Mouse (Mus musculus): ENCODE results near the gene Rab4b.
A peak's percentile ranks its signal among the peaks of the same experiment; 100 is the strongest.

Rab4b gene

DNA sequence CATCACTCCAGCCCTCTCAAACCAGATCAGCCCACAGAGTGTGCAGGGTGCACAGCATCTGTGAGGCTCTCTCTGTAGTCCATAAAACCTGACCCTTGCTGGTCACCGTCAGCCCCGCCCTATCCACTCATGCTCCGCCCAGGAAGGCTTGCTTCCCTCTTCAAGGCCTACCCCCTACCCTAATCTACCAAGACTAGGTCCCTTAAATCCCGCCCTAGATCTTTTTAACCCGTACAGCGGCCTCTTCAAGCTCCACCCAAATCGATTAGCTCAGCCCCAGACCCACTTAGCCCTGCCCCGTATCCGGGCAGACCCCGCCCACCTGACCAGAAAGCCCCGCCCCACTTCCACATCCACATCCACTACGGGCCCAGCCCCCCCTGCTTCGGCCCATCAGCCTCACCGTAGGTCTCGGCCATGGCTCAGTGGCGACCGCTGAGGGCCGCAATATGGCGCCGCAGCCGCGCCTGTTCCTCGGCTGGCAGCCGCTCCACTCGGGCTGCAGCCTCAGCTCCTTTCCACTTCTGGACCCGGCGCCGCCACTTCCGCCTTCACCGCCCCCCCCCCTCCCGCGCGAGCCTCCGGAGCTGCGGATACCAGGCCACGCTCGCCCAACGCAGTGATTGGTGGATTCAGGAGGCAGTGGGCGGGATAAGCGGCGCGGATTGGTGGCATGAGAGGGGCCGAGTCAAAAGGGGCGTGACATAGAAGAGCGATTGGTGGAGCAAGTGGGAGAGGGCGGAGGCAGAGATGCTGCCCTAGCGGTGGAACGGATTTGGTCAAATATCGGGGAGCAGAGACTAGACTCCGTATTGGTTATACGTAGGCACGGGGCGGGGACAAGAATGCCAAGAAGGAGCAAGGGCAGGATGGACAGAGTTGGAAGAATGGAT is at the start of gene Rab4b:
Gene Rab4b (minus strand): TSS at position 573 of the 893 bp plus-strand sequence.
- DNase-seq (ENCODE audit: low spot score): peak; percentile 95

DNA sequence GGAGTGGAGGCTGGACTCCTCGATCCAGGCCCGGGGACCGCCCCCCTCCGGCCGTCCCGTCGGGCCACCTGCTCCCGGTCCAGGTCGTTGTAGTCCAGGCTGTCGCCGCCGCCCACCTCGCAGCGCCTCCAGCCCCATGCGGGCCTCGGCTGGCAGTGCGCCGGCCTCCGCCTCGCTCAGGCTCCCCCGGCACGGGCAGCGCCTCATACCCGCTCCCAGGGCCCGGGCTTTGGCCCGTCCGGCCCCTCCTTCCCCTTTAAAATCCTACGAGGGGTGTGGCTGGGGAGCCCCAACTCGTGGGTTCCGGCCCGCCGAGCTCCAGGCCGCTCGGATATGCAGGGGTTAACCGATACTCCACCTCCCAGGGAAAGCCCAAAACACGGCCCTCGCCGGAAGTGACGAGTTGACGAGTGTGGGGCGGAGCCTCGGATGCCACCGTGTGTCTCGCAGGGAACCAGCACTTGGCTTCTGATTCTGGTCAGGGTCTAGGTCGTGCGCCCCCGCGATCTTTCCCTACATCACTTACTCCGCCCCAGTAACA is 49.7 kb upstream of the Rab4b start, which contains the start of gene Itpkc:
Gene Itpkc (minus strand): TSS at position 381 of the 541 bp plus-strand sequence.
- peak; percentile 75 for DNase-seq (ENCODE audit: low spot score)

DNA sequence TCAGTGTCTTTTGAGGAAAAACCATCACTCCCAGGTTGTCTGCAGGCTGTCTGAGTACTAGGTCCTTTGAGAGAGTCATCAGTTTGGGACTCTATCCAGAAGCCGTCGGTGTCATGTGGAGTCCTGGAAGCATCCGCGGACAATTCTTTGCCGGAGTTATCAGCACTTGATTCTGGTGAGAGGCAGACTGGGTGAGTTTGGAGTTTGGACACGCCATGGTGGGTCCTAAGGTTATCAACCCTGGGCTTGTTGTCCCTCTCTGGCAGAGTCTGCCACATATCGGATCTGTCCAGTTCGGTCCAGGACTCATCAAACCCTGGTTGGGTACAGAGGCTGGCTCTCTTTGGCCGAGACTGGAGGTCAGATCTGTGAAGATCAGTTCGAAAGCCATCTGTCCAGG is 49.0 kb upstream of the Rab4b start:
- DNase-seq (ENCODE audit: low spot score): no peak

DNA sequence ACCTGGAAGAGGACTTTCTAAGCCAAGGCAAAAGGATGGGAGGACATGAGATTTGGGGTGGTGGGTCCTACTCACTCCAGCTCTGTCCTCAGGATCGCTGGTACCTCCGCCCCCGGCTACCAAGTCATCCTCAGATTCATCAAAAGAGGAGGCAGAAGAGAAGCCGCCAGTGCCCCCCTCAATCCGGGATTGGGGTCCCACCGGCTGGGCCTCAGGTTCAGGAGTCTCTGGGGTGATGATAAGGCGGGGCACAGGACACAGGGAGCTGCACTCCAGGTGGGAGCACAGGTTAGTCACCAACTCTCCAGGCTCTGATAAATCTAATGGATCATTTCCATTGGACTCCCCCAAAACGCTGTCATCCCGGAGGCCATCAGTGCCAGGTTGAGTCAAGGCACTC is 48.6 kb upstream of the Rab4b start:
- DNase-seq (ENCODE audit: low spot score): no peak

DNA sequence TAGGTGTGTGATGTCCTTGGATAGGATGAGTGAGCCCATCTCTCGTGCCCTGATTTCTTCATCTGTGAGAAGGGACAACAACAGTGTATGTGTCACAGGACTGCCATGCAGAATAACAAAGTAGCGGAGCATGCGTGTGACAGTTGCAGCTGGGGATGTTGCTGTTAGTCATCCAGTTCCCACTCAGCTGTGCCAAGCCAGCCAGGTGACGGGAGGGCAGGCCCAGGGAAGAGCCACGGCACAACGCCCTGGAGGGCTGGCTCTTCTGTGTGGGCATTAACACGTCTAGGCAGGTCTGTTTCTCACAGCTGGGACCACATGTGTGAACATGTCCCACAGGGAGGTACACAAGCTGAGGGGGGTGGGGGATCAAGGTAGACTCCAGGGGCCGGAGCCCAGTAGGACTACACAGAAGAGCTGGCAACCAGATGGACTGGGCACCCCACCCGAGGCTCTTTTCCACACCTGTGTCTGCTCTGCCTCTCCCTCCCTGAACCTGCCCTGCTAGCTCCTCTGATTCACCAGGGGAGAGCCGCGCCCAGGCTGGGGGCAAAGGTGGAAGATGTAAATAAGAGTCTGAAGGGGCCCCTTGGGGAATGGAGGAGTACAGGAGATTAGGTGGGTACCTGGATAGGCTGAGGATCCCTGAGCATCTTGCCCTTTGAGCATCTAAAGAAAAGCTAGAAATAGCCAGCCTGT is 46.3 kb upstream of the Rab4b start:
- DNase-seq (ENCODE audit: low spot score): no peak

DNA sequence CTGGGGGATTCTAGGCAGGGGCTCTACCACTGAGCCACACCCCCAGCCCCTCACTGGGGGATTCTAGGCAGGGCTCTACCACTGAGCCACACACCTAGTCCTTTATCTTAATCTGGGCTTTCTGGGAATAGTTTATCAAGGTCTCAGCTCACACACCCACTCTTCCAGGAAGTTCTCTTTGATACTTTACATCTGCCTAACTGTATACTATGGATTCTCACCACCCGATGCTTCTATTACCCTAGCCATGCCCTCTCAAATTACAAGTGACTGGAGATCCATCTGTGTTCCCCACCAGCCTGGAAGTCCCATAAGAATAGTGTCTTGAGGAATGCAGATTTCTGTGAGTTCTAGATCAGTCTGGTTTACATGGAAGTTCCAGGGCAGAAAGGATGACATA is 43.8 kb upstream of the Rab4b start:
- DNase-seq (ENCODE audit: low spot score): no peak

DNA sequence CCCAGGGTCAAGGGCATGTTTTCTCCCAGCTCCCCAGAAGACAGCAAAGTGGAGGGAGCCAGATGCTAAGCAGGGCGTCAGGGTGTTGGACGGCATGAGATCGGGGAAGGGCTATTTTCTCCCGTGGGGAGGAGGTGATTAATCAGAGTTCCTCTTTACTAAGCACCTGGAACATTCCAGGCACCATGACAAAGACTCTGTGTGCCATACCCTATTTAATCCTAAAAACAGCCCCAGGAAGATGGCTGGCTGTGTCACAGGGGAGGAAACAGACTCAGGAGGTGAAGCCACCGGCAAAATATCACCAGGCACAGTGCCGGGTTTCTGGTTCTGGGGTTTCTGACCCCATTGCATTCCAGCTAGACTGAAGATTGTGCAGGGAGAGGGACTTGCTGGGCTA is 43.2 kb upstream of the Rab4b start:
- DNase-seq (ENCODE audit: low spot score): no peak

DNA sequence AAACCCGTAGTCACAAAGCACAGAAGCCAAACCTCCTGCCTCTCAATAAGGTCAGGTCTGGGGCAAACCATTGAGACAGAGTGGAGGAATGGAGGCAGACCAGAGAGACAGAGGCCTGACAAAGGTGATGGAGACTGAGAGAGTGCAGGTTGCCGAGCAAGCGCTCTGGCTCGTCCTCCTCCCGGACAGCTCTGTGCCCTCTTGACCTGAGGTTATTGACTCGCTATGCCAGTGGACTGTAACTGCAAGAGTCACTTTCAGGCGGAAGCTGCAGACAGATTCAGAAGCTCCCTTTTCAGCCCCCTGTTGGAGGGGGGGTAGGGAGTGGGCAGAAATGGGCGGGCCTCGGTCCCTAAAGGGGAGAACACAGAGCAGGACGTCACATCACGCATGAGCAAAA is 41.2 kb upstream of the Rab4b start:
- DNase-seq (ENCODE audit: low spot score): no peak

DNA sequence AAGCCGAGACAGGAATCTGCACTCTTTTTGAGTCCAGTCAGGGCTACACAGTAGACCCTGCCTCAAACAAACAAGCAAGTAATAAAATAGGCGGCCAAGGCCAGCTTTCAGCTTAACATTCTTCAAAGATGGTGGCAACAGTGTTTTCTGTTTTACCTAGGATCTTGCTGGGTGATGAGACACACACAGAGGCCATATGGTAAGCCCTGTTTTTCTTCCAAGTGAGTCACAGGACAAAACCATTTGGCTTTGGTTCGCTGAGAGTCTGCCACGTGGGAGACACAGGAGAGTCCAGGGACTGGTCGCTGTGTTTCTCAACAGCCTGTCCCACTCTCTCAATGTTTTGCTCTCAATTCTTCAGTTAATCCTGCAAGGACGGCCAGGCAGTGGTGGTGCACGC is 39.9 kb upstream of the Rab4b start:
- no peak for DNase-seq (ENCODE audit: low spot score)

DNA sequence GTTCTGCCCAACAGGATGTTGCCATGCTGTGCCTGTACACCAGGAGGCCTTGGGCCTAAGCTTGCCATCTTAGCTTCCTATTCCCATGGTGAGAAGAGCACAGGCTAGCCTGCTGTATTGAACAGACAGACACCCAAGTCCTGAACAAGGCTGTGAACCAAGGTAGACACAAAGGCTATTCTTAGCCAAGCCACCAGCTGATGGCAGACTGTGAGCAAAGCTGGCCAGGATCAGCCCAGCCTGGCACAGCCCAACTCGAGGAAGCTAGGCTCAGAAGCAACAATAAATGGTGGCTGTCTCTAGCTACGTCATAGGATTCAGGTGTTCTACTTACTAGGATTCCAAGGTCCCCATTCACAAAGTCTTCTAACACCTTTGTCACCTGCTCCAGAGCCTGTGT is 33.9 kb upstream of the Rab4b start:
- DNase-seq (ENCODE audit: low spot score): no peak

DNA sequence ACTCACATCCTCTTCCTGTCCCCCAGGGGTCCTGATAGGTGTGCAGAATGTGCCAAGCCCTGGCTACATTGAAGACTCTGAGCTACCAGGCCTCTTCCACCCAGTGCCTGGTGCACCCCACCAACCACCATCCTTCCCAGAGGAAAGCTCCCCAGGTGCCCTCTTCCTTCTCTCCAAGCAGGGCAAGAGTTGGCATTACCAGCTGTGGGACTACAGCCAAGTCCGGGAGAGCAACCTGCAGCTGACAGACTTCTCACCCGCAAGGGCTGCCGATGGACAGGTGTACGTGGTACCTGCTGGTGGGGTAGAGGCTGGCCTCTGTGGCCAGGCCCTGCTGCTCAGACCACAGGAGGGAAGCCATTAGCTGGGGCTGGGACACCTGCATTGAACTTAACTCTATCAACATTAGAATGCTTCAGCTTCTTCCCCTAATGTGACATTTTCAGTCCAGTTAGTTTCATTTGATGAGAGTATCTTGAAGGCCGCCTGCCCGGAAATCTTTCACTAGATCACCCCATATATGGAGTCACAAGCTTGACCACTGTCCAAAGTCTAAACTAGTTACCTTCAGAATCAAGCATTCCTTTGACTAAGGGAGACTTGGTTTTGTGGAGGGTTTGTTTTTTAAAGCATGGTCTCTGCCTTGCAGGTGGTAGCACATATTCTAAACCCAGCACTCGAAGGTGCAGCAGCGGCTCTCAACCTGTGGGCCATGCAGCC is 25.2 kb upstream of the Rab4b start:
- DNase-seq (ENCODE audit: low spot score): no peak

DNA sequence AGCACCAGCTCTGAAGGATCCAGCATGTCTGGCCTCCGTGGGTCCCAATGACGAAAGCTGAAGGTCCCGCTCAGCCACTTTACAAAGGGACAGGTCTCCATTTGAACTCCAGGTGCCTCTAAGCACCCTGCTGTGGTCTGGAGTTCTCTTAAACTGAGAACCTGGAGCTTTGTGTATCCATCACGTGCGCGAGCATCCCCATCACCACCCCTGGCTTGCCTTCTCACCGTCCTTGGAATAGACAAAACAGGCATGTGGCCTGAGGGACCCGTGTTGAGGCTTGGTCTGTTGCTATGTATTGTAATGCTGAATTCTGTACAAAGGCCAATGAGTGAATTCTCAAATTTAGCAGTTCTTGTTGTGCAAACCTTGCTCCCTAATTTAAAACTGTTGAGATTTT is 20.1 kb upstream of the Rab4b start:
- no peak for DNase-seq (ENCODE audit: low spot score)

DNA sequence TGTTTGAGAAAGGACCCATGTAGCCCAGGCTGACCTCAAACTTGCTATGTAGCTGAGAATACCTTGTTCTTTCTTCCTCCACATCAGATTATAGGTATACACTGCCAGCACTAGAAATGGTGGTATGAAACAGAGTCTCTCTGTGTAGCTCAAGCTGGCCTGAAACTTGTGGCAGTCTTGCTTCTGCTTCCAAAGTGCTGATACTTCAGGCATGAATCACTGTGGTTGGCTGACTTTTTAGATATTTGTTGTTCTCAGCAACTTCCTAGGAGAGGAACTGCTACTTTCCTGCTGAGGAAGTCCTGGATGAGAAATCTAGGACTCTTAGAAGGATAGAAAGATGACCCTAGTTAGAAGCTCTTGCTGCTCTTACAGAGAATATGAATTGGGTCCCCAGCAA is 19.7 kb upstream of the Rab4b start:
- DNase-seq (ENCODE audit: low spot score): no peak

DNA sequence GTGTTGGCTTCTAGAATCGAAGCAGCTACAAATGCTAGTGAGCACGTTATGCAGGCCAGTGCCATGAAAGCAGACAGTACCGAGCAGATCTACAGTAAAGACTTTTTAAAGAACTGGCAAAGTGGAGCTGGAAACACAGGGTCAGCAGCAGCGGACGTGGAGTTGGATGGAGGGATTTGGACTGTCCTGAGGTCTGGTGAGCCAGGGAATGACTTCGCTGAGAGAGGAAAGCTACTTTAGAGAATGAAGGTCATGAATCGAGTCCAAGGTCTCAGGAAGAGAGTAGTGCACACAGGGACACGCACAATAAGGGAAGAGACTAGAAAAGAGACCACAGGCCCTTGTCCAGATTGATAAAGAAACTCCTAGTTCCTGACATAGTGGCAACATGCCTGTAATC is 18.9 kb upstream of the Rab4b start:
- no peak for DNase-seq (ENCODE audit: low spot score)

DNA sequence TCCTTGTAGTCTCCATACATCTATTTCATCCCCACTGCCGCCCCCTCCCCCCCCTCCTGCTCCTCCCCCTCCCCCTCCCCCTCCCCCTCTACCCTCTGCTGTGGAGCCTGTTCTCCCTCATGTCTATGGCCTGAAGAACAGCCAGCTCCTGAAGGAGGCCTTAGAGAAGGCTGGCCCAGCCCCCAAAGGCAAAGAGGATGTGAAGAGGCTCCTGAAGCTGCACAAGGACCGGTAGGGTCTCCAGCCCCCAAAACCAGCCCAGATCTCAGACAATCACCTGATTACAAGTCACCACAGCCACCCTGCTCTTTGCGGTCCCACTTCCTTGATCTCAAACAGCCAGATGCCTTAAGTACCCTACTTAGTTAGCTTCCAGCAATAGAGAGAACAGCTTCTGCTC is 18.4 kb upstream of the Rab4b start:
- no peak for DNase-seq (ENCODE audit: low spot score)

DNA sequence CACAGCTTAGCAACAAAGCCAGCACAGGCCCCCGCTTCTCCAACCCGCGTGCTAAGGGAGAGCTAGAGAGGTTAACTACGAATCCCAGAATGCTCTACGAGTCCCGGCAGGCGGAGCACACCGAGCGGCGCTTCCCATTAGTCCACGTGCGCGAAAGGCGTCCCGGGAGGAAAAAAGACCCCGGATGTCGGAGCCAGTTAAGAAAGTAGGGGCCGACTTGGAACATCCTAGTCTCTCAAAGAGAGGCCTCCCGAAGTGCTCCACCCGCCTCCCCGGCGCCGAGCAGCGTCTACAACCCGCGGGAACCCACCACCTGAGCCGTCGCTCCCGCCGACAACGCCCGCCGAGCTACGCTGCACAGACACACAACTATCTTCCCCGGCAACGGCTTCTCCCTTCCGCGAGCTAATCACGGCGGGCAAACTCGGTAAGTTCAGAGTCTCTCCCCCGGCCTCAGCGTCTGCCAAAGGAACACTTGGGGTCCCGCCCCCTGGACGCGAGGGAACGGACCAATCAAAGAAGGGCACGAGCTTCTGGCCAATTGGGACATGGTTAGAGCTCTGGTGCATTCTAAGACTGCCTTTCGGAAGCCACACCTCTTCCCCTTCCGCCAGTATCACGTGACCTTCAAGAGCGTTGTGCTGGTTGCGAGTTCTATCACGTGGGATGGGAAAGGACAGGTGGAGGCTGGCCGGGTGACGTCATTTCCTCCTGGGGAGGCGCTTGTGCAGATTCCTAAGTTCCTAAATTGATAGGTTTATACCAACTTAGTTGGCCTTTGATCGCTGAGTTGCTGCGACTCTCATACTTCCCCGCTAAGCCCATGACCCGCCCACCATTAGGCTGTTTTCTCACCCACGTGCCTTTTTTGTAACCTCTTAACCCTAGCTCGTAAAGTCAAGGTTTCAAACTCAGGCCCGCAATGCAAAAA is 17.2 kb upstream of the Rab4b start, which contains the start of the genes BC024978 and Snrpa:
Gene BC024978 (plus strand): TSS at position 101 of the 931 bp plus-strand sequence.
Gene Snrpa (minus strand): TSS at position 591 of the 931 bp plus-strand sequence.
- DNase-seq (ENCODE audit: low spot score): peak; percentile 84

DNA sequence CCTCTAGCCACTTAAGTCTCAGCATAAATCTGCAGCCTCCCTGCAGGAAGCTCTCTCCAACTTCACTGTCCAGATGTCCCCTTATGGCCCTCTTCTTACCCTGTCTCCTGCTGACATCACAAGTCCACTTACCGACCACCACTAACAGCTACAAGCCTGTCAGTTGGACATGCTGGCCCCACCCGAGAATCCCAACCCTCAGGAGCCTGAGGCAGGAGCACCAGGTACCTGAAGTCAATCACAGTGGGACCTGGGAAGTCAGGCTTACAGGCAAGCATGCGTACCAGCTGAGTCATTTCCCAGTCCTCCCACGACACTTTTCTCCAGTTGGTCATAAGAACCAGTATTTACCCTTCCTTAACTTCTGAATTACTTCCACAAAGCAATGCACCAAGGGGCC is 15.0 kb upstream of the Rab4b start:
- no peak for DNase-seq (ENCODE audit: low spot score)

DNA sequence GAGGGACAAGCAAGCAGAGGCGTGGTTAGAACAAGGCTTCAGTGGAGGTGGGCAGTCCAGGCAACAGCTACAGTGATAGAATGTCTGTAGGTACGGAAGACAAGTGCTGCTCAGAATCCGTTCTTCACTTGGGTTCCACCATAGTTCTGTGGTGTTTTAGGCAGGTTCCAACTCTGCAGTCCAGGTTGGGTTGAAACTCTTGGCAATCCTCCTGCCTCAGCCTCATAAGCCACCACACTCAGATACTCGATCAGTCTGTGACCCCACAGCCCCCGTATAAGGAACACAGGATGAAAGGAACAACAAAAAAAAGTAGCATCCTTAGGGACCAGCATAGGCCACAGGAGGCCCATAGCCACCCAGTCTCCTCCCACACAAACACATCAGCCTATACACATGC is 13.7 kb upstream of the Rab4b start:
- DNase-seq (ENCODE audit: low spot score): no peak

DNA sequence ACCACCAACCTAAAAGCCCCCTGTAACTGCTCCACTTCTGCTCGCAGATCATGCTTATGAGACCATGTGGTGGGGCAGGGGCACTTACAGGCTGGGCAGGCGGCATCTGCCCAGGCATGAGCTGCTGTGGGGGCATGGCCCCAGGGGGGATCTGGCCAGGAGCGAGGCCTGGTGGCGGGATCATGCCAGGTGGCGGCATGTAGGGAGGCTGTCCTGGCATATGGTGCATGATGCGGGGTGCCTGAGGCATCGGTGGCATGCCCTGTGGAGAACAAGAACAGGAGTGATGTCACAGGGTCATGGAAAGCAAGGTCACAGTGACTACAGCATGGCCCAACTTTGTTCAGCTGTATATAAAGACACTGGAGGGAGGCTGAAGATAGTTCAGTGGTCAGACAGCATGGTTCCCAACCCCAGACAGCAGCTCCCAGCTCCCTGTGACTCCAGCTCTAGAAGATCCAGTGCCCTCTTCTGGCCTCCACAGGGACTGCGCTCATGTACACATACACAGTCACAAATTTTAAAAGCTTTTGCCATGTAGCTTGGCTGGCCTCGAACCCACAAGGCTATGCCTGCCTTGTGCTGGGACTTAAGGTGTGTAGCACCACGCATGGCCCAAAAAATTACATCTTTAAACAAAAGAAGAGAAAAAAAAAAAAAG is 10.7 kb upstream of the Rab4b start:
- no peak for DNase-seq (ENCODE audit: low spot score)

DNA sequence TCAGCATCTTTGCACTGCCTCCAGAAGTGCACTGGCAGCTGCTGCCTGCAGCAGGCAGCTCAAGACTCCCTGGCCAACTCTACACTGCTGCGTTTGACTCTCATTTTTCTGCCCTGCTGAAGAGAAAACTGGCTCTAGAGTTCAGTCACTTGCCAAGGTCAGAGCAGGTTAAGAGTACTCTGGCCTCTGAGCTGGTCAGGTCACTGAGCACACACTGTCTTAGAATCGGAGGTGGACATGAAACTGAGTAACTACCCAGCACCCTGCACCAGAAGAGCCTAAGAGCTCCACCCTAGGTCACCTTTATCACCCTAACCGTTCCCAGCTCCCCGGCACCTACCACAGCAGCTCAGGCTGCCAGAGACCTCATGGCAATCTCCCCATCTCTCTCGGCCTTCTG is 7.3 kb upstream of the Rab4b start:
- DNase-seq (ENCODE audit: low spot score): no peak

DNA sequence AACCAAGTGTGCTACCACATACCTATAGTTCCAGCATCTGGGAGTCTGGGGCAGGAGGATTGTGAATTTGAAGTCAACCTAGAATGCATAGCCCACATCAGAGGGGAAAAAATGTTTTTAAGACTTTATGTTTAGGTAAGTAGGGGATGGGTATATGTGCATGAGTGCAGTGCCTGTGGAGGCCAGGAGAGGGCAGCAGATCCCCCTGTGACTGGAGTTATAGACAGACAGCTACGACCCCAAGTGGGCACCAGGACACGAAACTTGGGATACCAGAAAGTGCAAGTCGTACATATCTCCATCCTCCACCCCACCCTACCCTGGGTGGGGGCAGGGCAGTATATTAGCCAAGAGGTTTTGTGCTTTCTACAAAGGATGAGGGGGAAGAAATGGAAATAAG is 6.3 kb upstream of the Rab4b start:
- DNase-seq (ENCODE audit: low spot score): no peak
